Mouse (Mus musculus): ENCODE data around the gene Zeb2. TPM values are rescaled to one million over a fixed set of nuclear protein-coding genes. Genes with fewer than 3 reads are reported as not detected.
"Not testable (repeated sequence)": the region's sequence is repeated elsewhere in the genome, so short reads cannot be mapped to it uniquely, and the experiment has no call there.

Gene Zeb2
- polyA plus RNA-seq, 1 experiment from 2014 or later: 11.2 TPM

DNA sequence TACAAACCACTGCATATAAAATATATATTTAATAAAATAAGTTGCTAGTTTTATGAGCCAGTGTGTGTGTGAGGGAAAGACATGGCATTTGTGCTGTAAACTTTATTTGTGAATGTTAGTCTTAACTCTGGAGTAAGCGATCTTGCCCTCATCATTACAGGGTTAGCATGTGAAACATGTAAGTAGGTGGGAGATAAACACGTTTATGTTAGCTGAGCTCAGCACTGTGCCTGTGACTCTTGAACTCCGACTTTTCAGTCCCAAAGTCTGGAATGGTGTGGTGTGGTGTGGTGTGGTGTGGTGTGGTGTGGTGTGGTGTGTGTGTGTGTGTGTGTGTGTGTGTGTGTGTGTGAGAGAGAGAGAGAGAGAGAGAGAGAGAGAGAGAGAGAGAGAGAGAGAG lies 5.6 kb downstream of the Zeb2 start:
- Histone ChIP-seq H3K4me3 (replicated peaks) (peak overlapping the region; percentile 92), H3K27ac (replicated peaks) (peak overlapping the region; percentile 91), H3K4me1 (replicated peaks) (peaks cover 53% of the 10 kb centered on the region), H3K9ac (peak overlapping the region; percentile 98), H3K4me2 (peak overlapping the region; percentile 88)
- 0% methylated on average over 3 of the region's 3 CpGs for WGBS (ENCODE audit: insufficient replicate concordance)
- not testable (repeated sequence) for H3K36me3 ChIP-seq (replicated peaks); ATAC-seq (ENCODE audit: insufficient read depth); H3K9me3 ChIP-seq (replicated peaks); H3K27me3 ChIP-seq

DNA sequence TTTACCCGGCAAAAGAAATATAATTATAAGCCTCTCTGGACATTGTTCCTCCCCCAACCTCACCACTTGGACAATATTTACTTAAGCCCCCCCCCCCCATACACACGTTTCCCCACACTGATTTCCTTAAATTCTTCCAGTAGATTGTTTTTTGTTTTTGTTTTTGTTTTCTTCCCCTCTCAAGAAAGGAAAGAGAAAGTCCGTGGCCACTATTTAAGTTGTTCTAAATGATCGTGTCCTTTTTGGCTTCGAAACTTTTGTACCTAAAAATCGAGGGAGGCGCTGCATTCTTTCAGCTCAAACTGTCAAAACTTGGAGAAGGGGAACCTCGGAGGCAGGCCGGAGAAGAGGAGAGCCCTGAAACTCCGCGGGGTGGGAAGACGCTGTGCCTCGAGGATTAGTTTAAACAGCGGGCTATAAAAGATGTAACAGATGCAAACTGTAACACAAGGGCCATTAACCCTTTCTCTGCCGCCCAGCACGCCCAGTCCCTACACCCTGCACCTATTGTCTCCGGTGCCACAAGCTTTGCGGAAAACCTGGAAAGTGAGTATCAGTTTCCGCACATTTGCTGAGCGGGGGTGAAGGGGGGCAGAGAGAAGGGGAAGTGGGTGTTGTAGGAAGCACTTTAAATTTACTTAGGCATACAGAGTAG lies 6.3 kb downstream of the Zeb2 start:
- Histone ChIP-seq H3K4me3 (replicated peaks) (peak overlapping the region; percentile 92), H3K9me3 (replicated peaks) (no peaks in the 10 kb centered on the region), H3K27me3 (peaks cover 7% of the 10 kb centered on the region; the same call in 1 of the 2 replicates), H3K9ac (peak overlapping the region; percentile 98), H3K27ac (replicated peaks) (peak overlapping the region; percentile 91), H3K4me1 (replicated peaks) (peaks cover 53% of the 10 kb centered on the region), H3K36me3 (replicated peaks) (0 out of 2 replicates have a peak, but pooled peaks cover 3% of the 10 kb centered on the region), H3K4me2 (peak overlapping the region; percentile 88)
- under 1% methylated on average over 20 of the region's 20 CpGs for WGBS (ENCODE audit: insufficient replicate concordance)
- no peak for ATAC-seq (ENCODE audit: insufficient read depth)

DNA sequence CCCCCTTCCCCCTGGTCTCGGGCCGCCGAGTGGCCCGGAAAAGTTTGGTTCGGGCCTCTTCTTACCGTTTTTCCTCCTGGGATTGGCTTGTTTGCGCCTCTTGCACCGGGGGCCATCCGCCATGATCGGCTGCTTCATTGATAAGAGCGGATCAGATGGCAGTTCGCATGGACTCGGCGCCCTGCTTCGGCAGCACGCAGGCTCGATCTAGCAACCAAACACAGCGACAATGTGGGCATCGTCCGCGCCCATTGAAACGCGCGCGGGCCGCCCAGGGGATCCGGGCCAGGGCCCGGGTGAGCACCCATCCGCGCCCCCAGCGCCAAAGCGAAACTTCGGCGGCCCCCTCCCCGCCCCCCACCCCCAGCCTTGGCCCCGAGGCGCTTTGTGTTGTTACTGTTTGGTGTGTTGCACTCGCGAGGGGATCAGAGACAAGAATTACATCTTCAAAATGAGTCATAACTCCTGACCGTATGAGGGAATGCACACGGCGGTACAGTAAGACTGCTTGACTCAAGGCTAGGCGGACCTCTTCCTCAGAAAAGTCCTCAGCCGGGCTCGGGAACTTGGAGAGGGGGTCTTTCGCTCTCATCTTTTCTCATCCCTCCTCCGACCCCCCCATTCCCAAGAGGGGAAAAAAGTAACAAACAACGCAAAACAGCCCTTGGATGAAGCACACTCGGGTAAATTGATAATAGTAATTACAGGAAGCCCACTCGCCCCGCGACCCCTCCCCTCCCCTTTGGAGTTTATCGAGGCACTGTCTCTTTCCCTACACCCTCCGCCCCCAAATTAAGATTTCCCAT lies 7.0 kb downstream of the Zeb2 start:
- Histone ChIP-seq H3K27ac (replicated peaks) (peak overlapping the region; percentile 91), H3K27me3 (peaks cover 3% of the 10 kb centered on the region; the same call in 1 of the 2 replicates), H3K4me1 (replicated peaks) (peaks cover 54% of the 10 kb centered on the region), H3K4me3 (replicated peaks) (peak overlapping the region; percentile 92), H3K9me3 (replicated peaks) (no peaks in the 10 kb centered on the region), H3K4me2 (peak overlapping the region; percentile 88), H3K9ac (peak overlapping the region; percentile 98), H3K36me3 (replicated peaks) (0 out of 2 replicates have a peak, but pooled peaks cover 3% of the 10 kb centered on the region)
- WGBS (ENCODE audit: insufficient replicate concordance): under 1% methylated on average over 54 of the region's 54 CpGs
- ATAC-seq (ENCODE audit: insufficient read depth): peak; percentile 78

DNA sequence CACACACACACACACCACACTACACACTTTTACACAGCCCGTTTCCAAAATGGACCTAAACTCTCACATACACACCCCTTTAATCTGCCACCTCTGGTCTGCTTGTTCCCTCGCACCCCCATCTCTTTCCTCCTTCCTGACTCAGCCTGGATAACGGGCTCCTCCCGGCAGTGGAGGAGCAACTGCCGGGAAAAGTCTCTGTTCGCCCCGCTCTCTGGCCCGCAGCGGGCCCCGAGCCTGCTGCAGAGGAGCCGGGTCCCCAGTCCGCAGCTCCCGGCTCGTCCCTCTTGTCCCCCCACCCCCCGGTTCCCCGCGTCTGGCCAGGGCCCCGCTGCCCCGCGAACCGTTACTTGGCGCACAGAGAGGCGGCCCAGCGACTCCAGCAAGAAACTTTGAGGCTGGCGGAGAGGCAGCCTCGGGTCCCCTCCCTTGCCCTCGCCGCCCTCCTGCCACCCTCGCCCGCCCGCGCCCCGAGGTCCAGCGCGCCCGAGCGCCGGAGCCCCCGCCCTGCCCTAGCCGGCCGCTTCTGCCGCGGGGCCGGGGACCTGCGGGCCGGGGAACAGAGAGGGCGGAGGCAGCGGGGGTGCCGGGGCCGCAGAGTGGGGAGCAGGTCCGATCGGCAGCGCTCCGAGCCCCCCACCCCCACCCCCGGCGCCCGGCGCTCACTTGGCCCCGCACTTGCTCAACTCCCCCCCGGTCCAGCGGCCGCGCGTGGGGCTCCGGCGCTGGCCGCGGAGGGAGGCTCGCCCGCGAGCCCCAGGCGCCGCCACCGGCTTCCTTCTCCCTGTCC lies 7.8 kb downstream of the Zeb2 start:
- Histone ChIP-seq H3K9ac (peak overlapping the region; percentile 98), H3K27ac (replicated peaks) (peak overlapping the region; percentile 91), H3K4me3 (replicated peaks) (peak overlapping the region; percentile 92), H3K9me3 (replicated peaks) (no peaks in the 10 kb centered on the region), H3K27me3 (no peaks in the 10 kb centered on the region; the same call in 1 of the 2 replicates), H3K4me2 (peak overlapping the region; percentile 88), H3K36me3 (replicated peaks) (0 out of 2 replicates have a peak, but pooled peaks cover 3% of the 10 kb centered on the region), H3K4me1 (replicated peaks) (peaks cover 55% of the 10 kb centered on the region)
- WGBS (ENCODE audit: insufficient replicate concordance): 0% methylated on average over 67 of the region's 74 CpGs
- peak; percentile 69 for ATAC-seq (ENCODE audit: insufficient read depth)

DNA sequence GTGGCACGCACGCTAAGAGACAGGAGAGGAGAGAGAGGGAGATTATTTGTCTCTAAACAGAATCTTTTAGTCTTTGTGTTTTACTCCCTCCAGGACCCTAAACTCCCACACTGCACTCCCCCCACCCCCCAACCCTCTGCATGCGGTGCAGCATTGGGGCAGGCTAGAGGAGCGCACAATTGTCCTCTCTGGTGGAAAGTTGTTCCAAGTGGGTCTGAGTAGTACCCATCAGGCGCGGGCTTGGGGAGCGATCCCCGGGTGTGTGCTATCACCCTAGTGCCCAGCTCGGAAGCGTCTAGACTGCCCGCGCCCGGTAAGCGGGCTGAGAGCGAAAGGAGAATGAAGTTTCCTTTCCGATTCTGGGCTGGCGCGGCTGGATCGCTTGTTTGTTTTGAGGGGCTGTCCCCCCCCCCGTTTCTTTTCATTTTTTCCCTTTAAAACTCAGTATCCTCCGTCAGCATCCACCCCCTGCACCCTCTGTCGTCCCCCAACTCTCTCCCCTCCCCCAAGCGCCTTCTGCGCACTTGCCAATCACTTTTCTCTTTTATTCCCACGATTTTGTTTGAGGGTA lies 8.6 kb downstream of the Zeb2 start:
- under 1% methylated on average over 25 of the region's 25 CpGs for WGBS (ENCODE audit: insufficient replicate concordance)
- Histone ChIP-seq H3K4me3 (replicated peaks) (peak overlapping the region; percentile 92), H3K27ac (replicated peaks) (peak overlapping the region; percentile 91), H3K36me3 (replicated peaks) (0 out of 2 replicates have a peak, but pooled peaks cover 3% of the 10 kb centered on the region), H3K4me2 (peak overlapping the region; percentile 88), H3K9ac (peak overlapping the region; percentile 98), H3K27me3 (no peaks in the 10 kb centered on the region; the same call in 1 of the 2 replicates), H3K4me1 (replicated peaks) (peaks cover 59% of the 10 kb centered on the region), H3K9me3 (replicated peaks) (no peaks in the 10 kb centered on the region)
- ATAC-seq (ENCODE audit: insufficient read depth): peak; percentile 43

DNA sequence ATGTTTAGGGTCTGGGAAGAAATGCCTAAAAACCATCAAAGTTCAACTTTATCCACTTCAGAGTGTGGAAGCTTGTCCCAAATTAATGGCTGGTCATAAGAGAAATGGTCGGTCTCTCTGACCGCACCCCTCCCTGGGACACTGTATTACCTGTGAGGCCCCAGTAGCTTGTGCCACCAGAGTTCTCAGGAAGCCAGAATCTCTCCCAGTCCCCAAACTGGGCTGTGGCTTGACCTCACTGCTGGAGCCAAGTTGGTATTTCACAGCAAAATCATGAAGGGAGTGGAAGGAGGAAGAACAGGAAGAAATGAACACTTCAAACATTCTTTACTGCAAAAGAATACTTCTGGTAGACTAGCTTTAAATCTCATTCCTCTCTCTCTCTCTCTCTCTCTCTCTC lies 9.6 kb downstream of the Zeb2 start:
- ATAC-seq (ENCODE audit: insufficient read depth): no peak
- peak overlapping the region; percentile 88 for H3K4me2 ChIP-seq
- H3K4me1 ChIP-seq (replicated peaks): peaks cover 63% of the 10 kb centered on the region
- no peaks in the 10 kb centered on the region; the same call in 1 of the 2 replicates for H3K27me3 ChIP-seq
- H3K36me3 ChIP-seq (replicated peaks): 0 out of 2 replicates have a peak, but pooled peaks cover 3% of the 10 kb centered on the region
- peak overlapping the region; percentile 91 for H3K27ac ChIP-seq (replicated peaks)
- 28% methylated on average over 2 of the region's 2 CpGs for WGBS (ENCODE audit: insufficient replicate concordance)
- H3K4me3 ChIP-seq (replicated peaks): peak overlapping the region; percentile 92
- no peaks in the 10 kb centered on the region for H3K9me3 ChIP-seq (replicated peaks)
- H3K9ac ChIP-seq: no peak overlapping the region

DNA sequence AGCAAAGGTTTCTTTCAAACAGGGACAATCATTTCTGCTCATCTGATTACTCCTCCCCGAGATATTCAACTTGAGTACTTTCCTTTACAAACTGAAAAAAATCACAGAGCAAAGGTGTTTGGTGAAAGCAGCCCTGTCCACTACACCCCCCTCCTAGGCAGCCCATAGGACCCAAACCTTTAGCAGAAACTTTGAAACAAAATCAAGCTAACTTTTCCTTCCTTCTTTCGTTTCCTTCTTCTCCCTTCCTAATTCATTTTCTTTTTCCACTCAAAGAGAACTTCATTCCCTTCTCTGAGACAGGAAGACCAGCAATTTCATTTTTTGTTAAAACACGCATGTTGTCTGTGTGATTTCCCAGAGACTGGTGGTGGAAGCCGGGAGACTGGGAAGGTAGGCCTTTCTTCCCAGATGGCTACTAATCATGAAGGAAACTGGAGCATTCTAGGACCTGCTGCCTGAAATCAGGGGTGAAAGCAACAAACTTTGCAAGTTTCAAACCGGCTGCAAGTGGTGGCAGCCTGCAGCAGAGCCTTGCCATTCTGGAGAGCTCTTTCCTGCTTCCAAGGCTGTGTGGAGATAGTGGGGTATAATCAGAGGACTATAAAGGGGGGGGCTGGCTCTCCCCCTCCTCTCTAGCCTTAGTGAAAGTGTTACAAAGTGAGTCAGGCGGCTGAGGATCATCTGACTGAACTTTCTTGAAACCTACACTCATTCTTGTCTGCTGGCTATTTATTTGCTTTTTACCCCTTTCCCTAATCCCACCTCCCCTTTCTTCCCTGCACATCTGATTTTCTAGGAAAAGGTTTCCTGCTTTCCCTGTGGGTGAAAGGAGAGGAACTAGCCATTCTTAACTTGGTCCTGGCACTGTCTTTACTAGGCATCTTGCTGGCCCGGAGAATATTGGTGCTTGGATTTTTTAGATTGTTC lies 11.0 kb downstream of the Zeb2 start:
- H3K27me3 ChIP-seq: no peaks in the 10 kb centered on the region; the same call in 1 of the 2 replicates
- 44% methylated on average over 7 of the region's 7 CpGs for WGBS (ENCODE audit: insufficient replicate concordance)
- no peak for ATAC-seq (ENCODE audit: insufficient read depth)
- peak overlapping the region; percentile 15 for H3K4me2 ChIP-seq
- H3K4me1 ChIP-seq (replicated peaks): peaks cover 72% of the 10 kb centered on the region
- H3K9me3 ChIP-seq (replicated peaks): no peaks in the 10 kb centered on the region
- no peak overlapping the region for H3K4me3 ChIP-seq (replicated peaks)
- H3K36me3 ChIP-seq (replicated peaks): 0 out of 2 replicates have a peak, but pooled peaks cover 3% of the 10 kb centered on the region
- H3K27ac ChIP-seq (replicated peaks): peak overlapping the region; percentile 42; the same call in 1 of the 2 replicates
- H3K9ac ChIP-seq: peak overlapping the region; percentile 21; the same call in 1 of the 2 replicates

DNA sequence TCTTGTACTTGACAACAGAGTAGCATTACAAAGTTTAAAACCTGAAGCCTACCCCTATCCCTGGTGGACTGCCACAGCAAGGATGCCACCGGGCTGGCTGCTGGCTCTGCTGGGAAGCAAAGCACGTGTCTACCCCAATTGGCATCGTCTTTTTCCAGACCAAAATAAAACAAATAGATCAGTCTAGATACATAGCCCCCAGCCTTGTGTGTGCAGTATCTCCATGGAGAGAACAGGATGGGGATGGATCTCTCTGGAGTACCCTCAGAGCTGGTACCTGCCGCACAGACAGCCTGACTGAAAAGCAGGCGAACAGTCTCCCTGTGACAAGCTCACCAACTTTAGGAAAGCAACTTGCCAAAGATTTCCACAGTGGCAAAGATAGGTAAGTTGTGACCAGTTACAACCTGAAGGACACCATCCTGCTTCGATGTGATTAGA lies 11.9 kb downstream of the Zeb2 start:
- Histone ChIP-seq H3K4me2 (peak overlapping the region; percentile 15), H3K27ac (replicated peaks) (0 out of 2 replicates have a peak overlapping the region, but pooled peaks have one; percentile 6), H3K27me3 (no peaks in the 10 kb centered on the region; the same call in 1 of the 2 replicates), H3K4me1 (replicated peaks) (peaks cover 81% of the 10 kb centered on the region), H3K36me3 (replicated peaks) (0 out of 2 replicates have a peak, but pooled peaks cover 3% of the 10 kb centered on the region), H3K9me3 (replicated peaks) (no peaks in the 10 kb centered on the region), H3K4me3 (replicated peaks) (no peak overlapping the region; the same call in 1 of the 2 replicates), H3K9ac (no peak overlapping the region)
- WGBS (ENCODE audit: insufficient replicate concordance): 68% methylated on average over 6 of the region's 6 CpGs
- ATAC-seq (ENCODE audit: insufficient read depth): no peak

DNA sequence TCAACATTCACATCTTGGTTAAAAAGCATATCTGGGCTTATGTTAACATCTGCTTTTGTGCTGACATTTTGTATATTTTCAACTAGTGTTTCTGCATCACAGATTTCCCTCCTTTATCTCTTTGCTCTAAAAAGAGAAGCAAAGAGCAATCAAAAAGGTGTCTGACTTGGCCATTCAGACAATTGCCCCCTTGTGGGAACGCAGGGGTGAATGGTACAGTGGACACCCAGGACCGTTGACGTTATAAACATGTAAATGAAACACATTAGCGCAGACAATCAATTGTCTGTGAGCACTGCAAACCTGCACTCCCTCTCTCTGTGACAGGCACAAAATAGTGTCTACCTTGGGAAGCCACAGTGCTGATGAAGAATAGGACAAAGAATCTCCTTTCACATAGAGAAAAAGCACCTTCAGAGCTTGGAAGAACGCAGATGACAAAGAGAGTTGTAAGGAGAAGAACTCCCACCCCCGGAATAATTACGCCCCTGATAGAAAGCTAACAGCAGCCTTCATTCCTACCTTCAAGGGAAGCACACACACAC lies 12.6 kb downstream of the Zeb2 start:
- Histone ChIP-seq H3K36me3 (replicated peaks) (0 out of 2 replicates have a peak, but pooled peaks cover 3% of the 10 kb centered on the region), H3K27me3 (no peaks in the 10 kb centered on the region; the same call in 1 of the 2 replicates), H3K4me1 (replicated peaks) (peaks cover 87% of the 10 kb centered on the region), H3K9ac (no peak overlapping the region), H3K27ac (replicated peaks) (no peak overlapping the region), H3K4me2 (peak overlapping the region; percentile 1; the same call in 1 of the 2 replicates), H3K9me3 (replicated peaks) (no peaks in the 10 kb centered on the region), H3K4me3 (replicated peaks) (no peak overlapping the region)
- no peak for ATAC-seq (ENCODE audit: insufficient read depth)
- WGBS (ENCODE audit: insufficient replicate concordance): 52% methylated on average over 7 of the region's 7 CpGs
